Mouse (Mus musculus) heart, embryonic 15.5 days (tissue): ENCODE measurements at regions not wholly inside any gene's neighbourhood (a gene's known extent, or its start where the extent isn't known, plus 50 kb on each side); places are given as distances from the start of the nearest gene placed in this dataset. TPM values are rescaled to one million over a fixed set of nuclear protein-coding genes. Genes with fewer than 3 reads are reported as not detected.

ENCODE experiments used
- microRNA-seq: library from miRNA; unstranded; fragments of <30 nt; microRNA quantifications from one replicate; pipeline ENCODE4, GENCODE M21; 2016

Small RNAs in the stretch of these regions (microRNA-seq; reads per million reads assigned to microRNA genes)
- gene Mir6363, result not detected
